Mouse (Mus musculus) left cerebral cortex, postnatal 4 days (tissue): ENCODE results near the gene Zfp600. TPM values are rescaled to one million over a fixed set of nuclear protein-coding genes. Genes with fewer than 3 reads are reported as not detected.
"Not testable (repeated sequence)": the region's sequence is repeated elsewhere in the genome, so short reads cannot be mapped to it uniquely, and the experiment has no call there.

ENCODE experiments used
- DNase-seq: peaks from one replicate; pipeline ENCODE4 v3.0.0-alpha.2; 2022
- intact Hi-C: fragments of 180-260 bp; cut with DNase I; formaldehyde crosslinking; loops from one replicate; pipeline ENCODE4 v1.15.1; 2025
- total RNA-seq, 2 experiments: library from RNA; stranded (reverse); gene quantifications; 2 replicates each; pipeline ENCODE4 v1.2.3; 2021

The Zfp600 gene
- not detected for total RNA-seq

- DNase-seq, intact Hi-C loops: not testable (repeated sequence)
These were observed at the start of gene Zfp600 for GRCm38 (mm10) chr4:146156524-146156923. TSS of gene Zfp600 (plus strand) at chr4:146156824.

GRCm38 (mm10) chr4:146162893-146163292 is 6.3 kb downstream of the Zfp600 start:
- DNase-seq, intact Hi-C loops: not testable (repeated sequence)

- DNase-seq, intact Hi-C loops: not testable (repeated sequence)
These were observed 10.7 kb downstream of the Zfp600 start for GRCm38 (mm10) chr4:146167202-146167832.

- DNase-seq, intact Hi-C loops: not testable (repeated sequence)
These were observed 11.4 kb downstream of the Zfp600 start for GRCm38 (mm10) chr4:146167879-146168532.

GRCm38 (mm10) chr4:146168730-146169215 is 12.1 kb downstream of the Zfp600 start:
- intact Hi-C loops: not testable (repeated sequence)

GRCm38 (mm10) chr4:146173378-146174226 is 17.0 kb downstream of the Zfp600 start:
- intact Hi-C loops, DNase-seq: not testable (repeated sequence)

More at GRCm38 (mm10) chr4:146168730-146169215, 12.1 kb downstream of the Zfp600 start:
- DNase-seq: not testable (repeated sequence)

- DNase-seq, intact Hi-C loops: not testable (repeated sequence)
These were observed 47.7 kb downstream of the Zfp600 start for GRCm38 (mm10) chr4:146204357-146204756.

- DNase-seq, intact Hi-C loops: not testable (repeated sequence)
These were observed 82.9 kb downstream of the Zfp600 start for GRCm38 (mm10) chr4:146239252-146240244.

GRCm38 (mm10) chr4:146242119-146242518 is 85.5 kb downstream of the Zfp600 start:
- DNase-seq, intact Hi-C loops: not testable (repeated sequence)

Other genes starting within 250 kb of the Zfp600 start
- under 1 TPM in 1 of 2 experiments, not detected in 1; 0.20 TPM for gene Zfp987, start 59.5 kb upstream of the Zfp600 start, total RNA-seq